Mouse (Mus musculus): ENCODE measurements at regions not wholly inside any gene's neighbourhood (a gene's known extent, or its start where the extent isn't known, plus 50 kb on each side); places are given as distances from the start of the nearest gene placed in this dataset.

- no peak for DNase-seq
Measured at GRCm38 (mm10) chr16:89625253-89625652, 54.3 kb upstream of the Krtap11-1 start.
